10 mouse cellular contexts compared by ENCODE assay signal in the genomic region with DNA sequence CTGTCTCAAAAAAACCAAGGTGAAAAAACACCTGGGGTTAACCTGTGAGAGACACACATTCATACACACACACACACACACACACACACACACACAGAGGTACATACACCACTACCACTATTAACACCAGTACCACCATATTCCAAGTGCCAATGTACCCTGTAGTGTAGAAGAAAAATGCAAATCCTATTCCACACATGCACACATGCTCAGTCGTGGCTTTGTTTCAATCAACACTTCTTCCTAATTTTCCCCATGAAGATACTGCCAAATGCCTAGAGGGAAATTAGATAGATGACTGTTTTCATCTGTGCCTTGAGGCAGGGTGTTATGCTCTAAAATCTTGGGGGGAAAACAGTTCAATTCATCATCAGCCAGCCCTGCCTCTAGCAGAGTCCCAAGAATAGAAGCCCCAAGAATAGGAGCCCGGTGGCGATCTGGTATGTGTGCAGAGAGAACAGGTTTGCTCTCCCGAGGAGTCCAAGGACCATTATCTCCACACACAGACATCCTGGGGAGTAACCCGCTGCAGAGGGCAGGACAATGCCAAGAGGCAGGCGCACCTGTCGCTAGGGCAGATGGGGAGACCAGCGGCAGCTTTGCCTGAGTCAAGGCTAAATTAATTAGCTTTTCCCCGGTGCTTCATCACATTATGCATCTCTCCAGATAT.
DNase-seq lines count a peak whose midpoint lies in the region; ATAC-seq and TF ChIP-seq lines count a peak whose summit lies in the region.
"Had no signal": no experiment of that assay in that cellular context is flagged by ENCODE, and none has a peak within 500 bp of the region (broad histone marks: within the 10 kb centered on the region; RNA-seq: fewer than 3 reads in every experiment).

No protein-coding gene starts in this region.

- no peak overlapping the region for H3K4me3 ChIP-seq in neural tube, embryonic 14.5 days (ENCODE audit: low read depth, low read length)
- no peak overlapping the region for H3K4me3 ChIP-seq in forebrain, embryonic 14.5 days (ENCODE audit: low read depth, low read length)
- no peak overlapping the region for H3K4me3 ChIP-seq in myocyte

- no peaks in the 10 kb centered on the region for H3K79me2 ChIP-seq in myocyte (ENCODE audit: control insufficient read depth, insufficient read depth)

- no peak overlapping the region for H3K27ac ChIP-seq in neural tube, embryonic 14.5 days (ENCODE audit: low read depth, low read length)
- H3K27ac ChIP-seq in forebrain, embryonic 14.5 days (ENCODE audit: low read depth, low read length), result peak overlapping the region; percentile 36; the same call in 1 of the 2 replicates

- H3ac ChIP-seq in myocyte (ENCODE audit: control insufficient read depth, insufficient read length), result no peak overlapping the region

- DNase-seq in heart, adult 11 months, result peak; percentile 13
- DNase-seq in heart, postnatal 36 days, result no peak
- DNase-seq in neural tube, embryonic 10.5 days (ENCODE audit: extremely low spot score, low spot score), result no peak
- peak; percentile 77 for DNase-seq in forebrain, embryonic 14.5 days (ENCODE audit: low spot score)
- DNase-seq in embryo, embryonic 10 days (ENCODE audit: low spot score), result no peak
- DNase-seq in right cerebral cortex, postnatal 14 days, result no peak
- DNase-seq: embryo, embryonic 11 days; kidney, adult 18-20 months had no signal

- H3K4me2 ChIP-seq in neural tube, embryonic 14.5 days (ENCODE audit: low read depth, low read length), result no peak overlapping the region
- H3K4me2 ChIP-seq in forebrain, embryonic 14.5 days (ENCODE audit: low read length), result no peak overlapping the region
- H3K4me2 ChIP-seq in myocyte (ENCODE audit: low read depth), result no peak overlapping the region

- intact Hi-C loops in heart, postnatal 36 days (cut with DNase I), result no loop called here

- no peaks in the 10 kb centered on the region for H3K27me3 ChIP-seq in neural tube, embryonic 14.5 days (ENCODE audit: control insufficient read depth, insufficient read depth, low read length)
- H3K27me3 ChIP-seq in forebrain, embryonic 14.5 days (replicated peaks; ENCODE audit: control insufficient read depth, insufficient read depth, low read length), result no peaks in the 10 kb centered on the region
- H3K27me3 ChIP-seq in myocyte (ENCODE audit: control insufficient read depth, insufficient read depth, insufficient read length), result peaks cover 5% of the 10 kb centered on the region

- H3K9me3 ChIP-seq in neural tube, embryonic 14.5 days (ENCODE audit: control insufficient read depth, low read length), result no peaks in the 10 kb centered on the region
- no peaks in the 10 kb centered on the region for H3K9me3 ChIP-seq in forebrain, embryonic 14.5 days (replicated peaks; ENCODE audit: control insufficient read depth, low read length)

- H3K9ac ChIP-seq in neural tube, embryonic 14.5 days (replicated peaks; ENCODE audit: low read depth, low read length), result no peak overlapping the region
- no peak overlapping the region for H3K9ac ChIP-seq in forebrain, embryonic 14.5 days (ENCODE audit: low read length)

- peak; percentile 56; the same call in 1 of the 2 replicates for ATAC-seq in neural tube, embryonic 14.5 days (ENCODE audit: low read depth)
- ATAC-seq in forebrain, embryonic 14.5 days, result peak; percentile 73

- TF ChIP-seq POLR2A in myocyte (IDR thresholded peaks at IDR 0.05; ENCODE audit: insufficient read length, low read depth), result no peak

- 42% methylated on average over 9 of the region's 9 CpGs for WGBS in neural tube, embryonic 14.5 days
- WGBS in forebrain, embryonic 14.5 days, result 25% methylated on average over 9 of the region's 9 CpGs

- peaks cover 6% of the 10 kb centered on the region; the same call in 1 of the 2 replicates for H3K4me1 ChIP-seq in neural tube, embryonic 14.5 days (ENCODE audit: control insufficient read depth, insufficient read depth, low read length)
- H3K4me1 ChIP-seq in forebrain, embryonic 14.5 days (ENCODE audit: control insufficient read depth, insufficient read depth, low read length), result peaks cover 9% of the 10 kb centered on the region; the same call in 1 of the 2 replicates

- H3K36me3 ChIP-seq in neural tube, embryonic 14.5 days (ENCODE audit: control insufficient read depth, insufficient read depth, low read length), result no peaks in the 10 kb centered on the region
- H3K36me3 ChIP-seq in forebrain, embryonic 14.5 days (ENCODE audit: control insufficient read depth, insufficient read depth, low read length), result no peaks in the 10 kb centered on the region
- H3K36me3 ChIP-seq in myocyte (ENCODE audit: control insufficient read depth, insufficient read depth), result no peaks in the 10 kb centered on the region

TF ChIP-seq in myocyte, 11 proteins besides CTCF, POLR2A, EP300 and RAD21:
- TF ChIP-seq E2F4 (IDR thresholded peaks at IDR 0.05; ENCODE audit: insufficient read depth), result no peak
- no peak for TF ChIP-seq SRF (IDR thresholded peaks at IDR 0.05; ENCODE audit: control insufficient read depth, insufficient read length, low read depth)
- TF ChIP-seq TCF12 (IDR thresholded peaks at IDR 0.05; ENCODE audit: insufficient read depth, poor library complexity, severe bottlenecking), result no peak
- no peak for TF ChIP-seq USF1 (IDR thresholded peaks at IDR 0.05; ENCODE audit: low read depth)
- TF ChIP-seq MYOD1 (IDR thresholded peaks at IDR 0.05; ENCODE audit: control insufficient read depth in 1 of 3, insufficient read length in 2 of 3, low read depth in 2 of 3), result peak in 2 of 3 experiments; percentile 60 to 78
- TF ChIP-seq REST (IDR thresholded peaks at IDR 0.05; ENCODE audit: insufficient read depth, insufficient read length), result no peak
- TF ChIP-seq CEBPB (IDR thresholded peaks at IDR 0.05; ENCODE audit: insufficient read depth, poor library complexity, severe bottlenecking), result no peak
- TF ChIP-seq POLR2AphosphoS2 (IDR thresholded peaks at IDR 0.05; ENCODE audit: insufficient read length, low read depth), result no peak
- no peak for TF ChIP-seq MAX (IDR thresholded peaks at IDR 0.05; ENCODE audit: low read depth)
- no peak for TF ChIP-seq TCF3 (IDR thresholded peaks at IDR 0.05; ENCODE audit: insufficient read length, low read depth)
- TF ChIP-seq MYOG (IDR thresholded peaks at IDR 0.05; ENCODE audit: control insufficient read depth in 1 of 3, insufficient read depth in 1 of 3, insufficient read length in 2 of 3, low read depth in 2 of 3), result peak in 2 of 3 experiments; percentile 11 to 59

Comparison
In these comparisons a context has a peak if more than half of its experiments do, and no peak if none do; other contexts are left out.
1. DNase-seq: peak in heart, adult 11 months (single experiment) and forebrain, embryonic 14.5 days (single experiment); none in heart, postnatal 36 days (0 of 2), neural tube, embryonic 10.5 days (single experiment), embryo, embryonic 10 days (single experiment) and right cerebral cortex, postnatal 14 days (single experiment).